ENCODE assay signal across 9 mouse cellular contexts in genomic region chr1:35032619-35033018, GRCm38 (mm10).
DNase-seq lines count a peak whose midpoint lies in the region; ATAC-seq and TF ChIP-seq lines count a peak whose summit lies in the region.
"Had no signal": no experiment of that assay in that cellular context is flagged by ENCODE, and none has a peak within 500 bp of the region (broad histone marks: within the 10 kb centered on the region; RNA-seq: fewer than 3 reads in every experiment).

No protein-coding gene starts in this region.

- 55% methylated on average over 4 of the region's 4 CpGs for WGBS in neural tube, embryonic 11.5 days
- 53% methylated on average over 4 of the region's 4 CpGs for WGBS in neural tube, embryonic 15.5 days
- 38% methylated on average over 4 of the region's 4 CpGs for WGBS in stomach, postnatal 0 days

- DNase-seq in heart, adult 11 months = peak; percentile 41
- DNase-seq in heart, postnatal 36 days = no peak
- peak; percentile 20 for DNase-seq in neural tube, embryonic 11.5 days (ENCODE audit: low spot score)
- peak; percentile 6 to 19 for DNase-seq in kidney, postnatal 4 days
- no peak for DNase-seq in stomach, postnatal 0 days (ENCODE audit: low spot score)
- DNase-seq in urinary bladder, adult 2 months (ENCODE audit: low spot score) = no peak
- no peak for DNase-seq in thymus, postnatal 0 days (ENCODE audit: low spot score)
- DNase-seq: thymus, postnatal 36 days had no signal

- no peak overlapping the region for H3K27ac ChIP-seq in neural tube, embryonic 11.5 days (ENCODE audit: low read depth, low read length)
- H3K27ac ChIP-seq in neural tube, embryonic 15.5 days (replicated peaks) = no peak overlapping the region
- H3K27ac ChIP-seq in stomach, postnatal 0 days (replicated peaks) = no peak overlapping the region

- no peak overlapping the region for H3K9ac ChIP-seq in neural tube, embryonic 11.5 days (ENCODE audit: low read length)
- H3K9ac ChIP-seq in neural tube, embryonic 15.5 days (replicated peaks) = no peak overlapping the region
- no peak overlapping the region for H3K9ac ChIP-seq in stomach, postnatal 0 days (ENCODE audit: low read length)

- H3K4me1 ChIP-seq in neural tube, embryonic 11.5 days (ENCODE audit: control insufficient read depth, insufficient read depth, low read length) = no peaks in the 10 kb centered on the region
- H3K4me1 ChIP-seq in neural tube, embryonic 15.5 days = no peaks in the 10 kb centered on the region
- H3K4me1 ChIP-seq in stomach, postnatal 0 days (replicated peaks; ENCODE audit: control insufficient read depth, insufficient read depth) = no peaks in the 10 kb centered on the region

- intact Hi-C loops in heart, postnatal 36 days (cut with DNase I) = no loop called here

- peak; percentile 64 for TF ChIP-seq CTCF in stomach, postnatal 0 days (IDR thresholded peaks at IDR 0.05; ENCODE audit: low read depth)

- H3K4me2 ChIP-seq in neural tube, embryonic 11.5 days (ENCODE audit: low read depth) = no peak overlapping the region
- H3K4me2 ChIP-seq in neural tube, embryonic 15.5 days = no peak overlapping the region
- H3K4me2 ChIP-seq in stomach, postnatal 0 days (replicated peaks; ENCODE audit: low read depth) = no peak overlapping the region

- no peaks in the 10 kb centered on the region for H3K27me3 ChIP-seq in neural tube, embryonic 11.5 days (ENCODE audit: control insufficient read depth, insufficient read depth, low read length)
- H3K27me3 ChIP-seq in neural tube, embryonic 15.5 days (replicated peaks) = no peaks in the 10 kb centered on the region
- no peaks in the 10 kb centered on the region for H3K27me3 ChIP-seq in stomach, postnatal 0 days (ENCODE audit: control insufficient read depth, insufficient read depth, low read length)

- no peaks in the 10 kb centered on the region for H3K36me3 ChIP-seq in neural tube, embryonic 11.5 days (ENCODE audit: control insufficient read depth, insufficient read depth, low read length)
- H3K36me3 ChIP-seq in neural tube, embryonic 15.5 days = no peaks in the 10 kb centered on the region
- no peaks in the 10 kb centered on the region for H3K36me3 ChIP-seq in stomach, postnatal 0 days (ENCODE audit: control insufficient read depth, insufficient read depth, low read length)

- ATAC-seq in neural tube, embryonic 11.5 days (ENCODE audit: insufficient read depth, low FRiP score, low TSS enrichment) = no peak
- ATAC-seq in neural tube, embryonic 15.5 days (ENCODE audit: low FRiP score) = no peak
- ATAC-seq in stomach, postnatal 0 days (ENCODE audit: low FRiP score, low TSS enrichment) = no peak

- H3K9me3 ChIP-seq in neural tube, embryonic 11.5 days (ENCODE audit: control insufficient read depth, low read length) = no peaks in the 10 kb centered on the region
- no peaks in the 10 kb centered on the region for H3K9me3 ChIP-seq in neural tube, embryonic 15.5 days (replicated peaks)
- no peaks in the 10 kb centered on the region for H3K9me3 ChIP-seq in stomach, postnatal 0 days (ENCODE audit: control insufficient read depth, low read length)

- H3K4me3 ChIP-seq in neural tube, embryonic 11.5 days (ENCODE audit: low read depth, low read length) = no peak overlapping the region
- H3K4me3 ChIP-seq in neural tube, embryonic 15.5 days (replicated peaks) = no peak overlapping the region
- no peak overlapping the region for H3K4me3 ChIP-seq in stomach, postnatal 0 days (ENCODE audit: low read depth, low read length)

- TF ChIP-seq EP300 in stomach, postnatal 0 days (optimal IDR thresholded peaks at IDR 0.05) = no peak

Comparison
In these comparisons a context has a peak if more than half of its experiments do, and no peak if none do; other contexts are left out.
1. DNase-seq: peak in heart, adult 11 months (single experiment), neural tube, embryonic 11.5 days (single experiment) and kidney, postnatal 4 days (2 of 2); none in heart, postnatal 36 days (0 of 2), stomach, postnatal 0 days (single experiment), urinary bladder, adult 2 months (single experiment) and thymus, postnatal 0 days (single experiment).